ENCODE assay signal across 18 mouse cellular contexts in genomic region chr1:153683190-153683589, GRCm38 (mm10).
"Had no signal": no experiment of that assay in that cellular context is flagged by ENCODE, and none has a peak within 500 bp of the region (broad histone marks: within the 10 kb centered on the region; RNA-seq: fewer than 3 reads in every experiment).

No protein-coding gene starts in this region.

- H3K27ac ChIP-seq: midbrain, embryonic 10.5 days; midbrain, embryonic 12.5 days; neural tube, embryonic 13.5 days; neural tube, embryonic 15.5 days had no signal

- H3K27me3 ChIP-seq: midbrain, embryonic 12.5 days; neural tube, embryonic 13.5 days; neural tube, embryonic 15.5 days had no signal

- DNase-seq: lung, embryonic 14.5 days; lung, postnatal 10 days; lung, postnatal 4 days; midbrain, embryonic 14.5 days; retina, postnatal 1 day; right cerebral cortex, adult 18-20 months; right cerebral cortex, postnatal 25 days; right cerebral cortex, postnatal 4 days; spleen, adult 18-20 months; thymus, adult 18-20 months; thymus, postnatal 14 days; thymus, postnatal 36 days had no signal

- H3K4me3 ChIP-seq: midbrain, embryonic 10.5 days; midbrain, embryonic 12.5 days; myocyte; neural tube, embryonic 13.5 days; neural tube, embryonic 15.5 days had no signal

- ATAC-seq: midbrain, embryonic 16.5 days had no signal

- H3K36me3 ChIP-seq: midbrain, embryonic 10.5 days; midbrain, embryonic 12.5 days; neural tube, embryonic 15.5 days had no signal

- H3K4me2 ChIP-seq: lung, embryonic 14.5 days; midbrain, embryonic 12.5 days; neural tube, embryonic 13.5 days; neural tube, embryonic 15.5 days had no signal

- H3K9me3 ChIP-seq: midbrain, embryonic 10.5 days; midbrain, embryonic 12.5 days; neural tube, embryonic 13.5 days; neural tube, embryonic 15.5 days had no signal

- H3K9ac ChIP-seq: lung, embryonic 14.5 days; midbrain, embryonic 12.5 days; neural tube, embryonic 13.5 days; neural tube, embryonic 15.5 days had no signal
